Mouse (Mus musculus): ENCODE measurements around the gene Trim59.
"Not testable (repeated sequence)": the region's sequence is repeated elsewhere in the genome, so short reads cannot be mapped to it uniquely, and the experiment has no call there.

The Trim59 gene

DNA sequence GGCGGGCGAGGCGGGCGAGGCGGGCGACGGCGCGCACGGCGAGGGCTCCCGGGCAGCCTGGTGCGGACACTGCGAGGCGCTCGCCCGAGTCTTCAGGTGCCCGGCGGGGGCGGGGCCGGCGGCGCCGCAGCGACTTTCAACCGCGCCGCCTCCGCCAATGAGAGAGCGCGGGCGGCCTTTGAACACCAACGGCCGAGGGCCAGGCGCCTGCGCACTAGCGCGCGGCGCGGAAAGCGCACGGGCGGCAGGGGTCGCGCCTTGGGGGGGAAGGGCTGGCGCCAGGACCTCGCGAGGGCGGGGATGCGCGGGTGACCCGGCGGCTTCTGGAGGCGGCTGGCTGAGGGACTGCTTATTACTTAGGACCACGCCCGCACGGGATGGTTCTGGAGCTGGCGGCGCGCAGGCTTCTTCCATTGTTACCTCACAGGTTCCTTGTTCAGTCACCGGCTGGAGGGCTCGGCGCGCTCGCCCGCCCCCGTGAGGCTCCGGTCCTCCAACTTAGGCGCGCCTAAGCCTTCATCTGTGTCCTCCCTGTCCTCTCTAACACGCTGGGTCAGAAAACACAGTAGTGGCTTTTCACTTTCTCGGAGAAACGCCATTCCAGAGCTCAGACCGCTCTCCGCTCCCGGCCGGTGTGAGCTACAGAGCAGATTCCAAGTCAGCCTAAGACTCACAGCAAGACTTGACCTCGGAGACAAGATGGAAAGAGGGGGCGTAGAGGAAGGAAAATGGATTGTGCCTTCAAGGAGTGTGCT is at the start of gene Trim59:
TSS of gene Trim59 (minus strand) at position 111 of the 755 bp plus-strand sequence.
- DNase-seq (ENCODE audit: low spot score in 2 of 2): peak; percentile 81 to 88

DNA sequence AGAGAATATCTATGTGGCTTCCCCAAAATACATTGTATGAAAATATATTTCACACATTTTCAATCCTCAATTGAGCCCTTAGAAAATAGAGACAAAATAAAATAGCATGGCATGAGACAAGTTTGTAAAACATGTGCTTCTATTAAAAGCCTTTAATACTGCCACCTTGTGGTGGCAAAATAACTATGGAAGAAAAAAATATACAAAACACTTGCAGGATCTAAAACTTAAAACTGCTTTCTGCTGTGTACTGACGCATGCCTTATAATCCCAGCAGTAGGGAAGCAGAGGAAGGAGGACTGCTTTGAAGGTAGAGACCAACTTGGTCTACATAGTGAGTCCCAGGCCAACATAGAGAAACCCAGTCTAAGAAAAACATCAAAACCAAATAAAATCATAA is 19.4 kb upstream of the Trim59 start:
- no peak for DNase-seq (ENCODE audit: low spot score in 2 of 2)

GRCm38 (mm10) chr3:69062764-69063163 is 18.2 kb upstream of the Trim59 start:
- DNase-seq (ENCODE audit: low spot score in 2 of 2): no peak

GRCm38 (mm10) chr3:69060672-69061071 is 16.1 kb upstream of the Trim59 start:
- no peak for DNase-seq (ENCODE audit: low spot score in 2 of 2)

- no peak for DNase-seq (ENCODE audit: low spot score in 2 of 2)
Measured at GRCm38 (mm10) chr3:69055871-69056270, 11.3 kb upstream of the Trim59 start.

- DNase-seq (ENCODE audit: low spot score in 2 of 2): no peak
Measured at GRCm38 (mm10) chr3:69054760-69055432, 10.3 kb upstream of the Trim59 start.

- DNase-seq (ENCODE audit: low spot score in 2 of 2): no peak
Measured at GRCm38 (mm10) chr3:69051894-69052293, 7.3 kb upstream of the Trim59 start.

DNA sequence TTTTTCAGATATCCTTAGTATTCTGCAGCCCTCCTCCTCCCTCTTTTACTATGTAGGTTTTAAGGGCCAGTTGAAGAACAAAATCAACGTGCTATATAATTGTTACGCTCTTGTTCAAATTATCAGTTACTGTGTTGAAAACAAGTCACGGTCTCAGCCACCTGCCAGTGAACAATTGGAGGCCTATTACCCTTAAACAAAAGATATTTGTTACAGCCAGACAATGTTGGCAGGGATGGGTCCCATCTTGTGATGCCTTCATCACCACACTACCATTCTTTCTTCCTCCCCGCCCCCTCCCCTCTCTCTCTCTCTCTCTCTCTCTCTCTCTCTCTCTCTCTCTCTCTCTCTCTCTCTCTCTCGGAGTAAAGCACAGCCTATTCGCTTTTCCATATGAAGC is 4.5 kb upstream of the Trim59 start:
- DNase-seq (ENCODE audit: low spot score in 2 of 2): no peak

- no peak for DNase-seq (ENCODE audit: low spot score in 2 of 2)
Measured at GRCm38 (mm10) chr3:69047684-69048083, 3.1 kb upstream of the Trim59 start.

DNA sequence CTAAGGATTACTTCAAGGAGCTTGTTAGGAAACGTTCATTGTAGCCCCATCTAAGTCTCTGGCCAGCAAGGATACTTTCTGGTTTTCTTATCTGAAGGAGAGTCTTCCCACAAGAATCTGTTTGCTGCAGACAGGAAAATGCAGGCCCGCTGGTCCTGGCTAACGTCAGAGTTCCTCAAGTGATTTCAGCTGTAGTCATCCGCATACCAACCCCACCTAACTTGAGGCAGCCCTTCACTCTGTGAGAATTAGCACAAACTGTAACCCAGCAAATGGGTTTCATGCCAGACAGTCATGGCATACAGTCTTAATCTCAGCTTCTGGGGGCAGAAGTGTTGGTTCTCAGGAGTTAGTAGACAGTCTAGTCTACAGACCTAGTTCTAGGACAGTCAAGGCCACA is 2.0 kb upstream of the Trim59 start:
- no peak for DNase-seq (ENCODE audit: low spot score in 2 of 2)

GRCm38 (mm10) chr3:69045750-69046149 is 1.2 kb upstream of the Trim59 start:
- DNase-seq (ENCODE audit: low spot score in 2 of 2): no peak

GRCm38 (mm10) chr3:69045400-69045703 is 797 bp upstream of the Trim59 start:
- DNase-seq (ENCODE audit: low spot score in 2 of 2): no peak

GRCm38 (mm10) chr3:69044167-69044591 is 376 bp downstream of the Trim59 start:
- no peak for DNase-seq (ENCODE audit: low spot score in 2 of 2)

DNA sequence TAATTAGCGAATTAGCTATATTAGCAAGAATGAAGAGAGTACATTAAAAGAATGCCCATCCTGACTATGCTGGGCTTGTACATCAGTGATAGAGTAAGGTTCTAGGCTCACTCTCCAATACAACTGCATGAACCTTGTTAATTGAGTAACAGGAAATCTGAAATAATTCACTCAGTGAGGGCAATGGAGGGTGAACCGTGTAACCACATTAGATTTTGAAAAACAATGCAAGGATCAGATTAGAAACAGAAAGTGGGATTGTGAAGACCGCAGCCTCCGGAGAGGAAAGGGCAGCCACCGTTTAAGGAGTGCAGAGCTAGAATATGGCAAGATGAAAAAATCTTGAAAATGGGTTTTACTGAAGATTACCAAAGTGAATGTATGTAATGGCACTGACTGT is 3.3 kb downstream of the Trim59 start:
- DNase-seq (ENCODE audit: low spot score in 2 of 2): peak; percentile 17 to 46

DNA sequence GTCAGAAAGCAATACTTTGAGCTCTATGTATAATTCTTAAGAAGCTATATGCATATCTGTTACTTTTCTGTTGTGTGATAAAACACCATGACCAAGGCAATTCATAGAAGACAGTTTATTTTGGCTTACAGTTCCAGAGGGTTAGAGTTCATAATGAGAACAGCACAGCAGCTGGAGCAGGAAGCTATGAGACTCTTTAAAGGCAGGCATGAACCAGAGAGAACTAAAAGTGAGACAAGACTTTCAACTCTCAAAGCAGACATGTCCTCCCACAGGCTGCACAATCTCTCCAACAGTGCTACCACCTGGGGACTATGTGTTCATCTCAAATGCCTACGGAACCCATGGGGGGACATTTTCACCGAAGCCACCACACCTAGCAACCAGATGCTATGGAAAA is 4.5 kb downstream of the Trim59 start:
- no peak for DNase-seq (ENCODE audit: low spot score in 2 of 2)

GRCm38 (mm10) chr3:69026133-69026783 is 18.3 kb downstream of the Trim59 start:
- DNase-seq (ENCODE audit: low spot score in 2 of 2): no peak

DNA sequence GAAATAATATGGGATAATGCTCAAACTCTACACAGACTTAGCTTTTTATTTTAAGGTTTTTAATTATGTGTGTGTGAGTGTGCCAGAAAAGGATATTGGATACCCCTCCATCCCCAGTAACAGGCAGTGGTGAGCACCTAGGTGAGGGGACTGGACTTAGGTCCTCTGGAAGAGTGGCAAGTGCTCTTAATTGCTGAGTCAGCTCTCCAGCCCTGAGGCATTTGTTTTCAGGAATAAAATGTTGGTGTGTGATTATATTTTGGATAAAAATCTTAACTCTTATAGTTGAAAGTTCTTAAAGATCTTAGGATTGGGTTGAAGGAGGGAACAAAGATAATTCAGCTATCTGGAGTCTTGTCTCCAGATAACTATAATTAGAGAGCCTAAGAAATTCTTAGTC is 23.8 kb downstream of the Trim59 start:
- no peak for DNase-seq (ENCODE audit: low spot score in 2 of 2)

- peak in 1 of 2 experiments; percentile 11 for DNase-seq (ENCODE audit: low spot score in 2 of 2)
Measured at GRCm38 (mm10) chr3:69020285-69020684, 24.3 kb downstream of the Trim59 start.

DNA sequence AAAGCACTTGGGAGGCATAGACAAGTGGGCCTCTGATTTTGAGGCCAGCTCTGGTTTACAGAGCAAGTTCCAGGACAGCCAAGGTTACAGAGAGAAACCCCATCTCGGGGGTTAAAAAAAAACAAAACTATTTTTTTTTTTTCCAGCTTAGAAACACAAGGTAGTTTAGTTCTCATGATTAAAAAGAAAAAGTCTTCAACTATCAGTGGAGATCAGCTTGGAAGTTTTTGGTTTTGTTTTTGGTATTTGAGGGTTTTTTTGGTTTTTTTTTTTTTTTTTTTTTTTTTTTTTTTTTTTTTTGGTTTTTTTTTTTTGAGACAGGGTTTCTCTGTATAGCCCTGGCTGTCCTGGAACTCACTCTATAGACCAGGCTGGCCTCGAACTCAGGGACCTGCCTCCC is 25.9 kb downstream of the Trim59 start:
- not testable (repeated sequence) for DNase-seq (ENCODE audit: low spot score in 2 of 2)

DNA sequence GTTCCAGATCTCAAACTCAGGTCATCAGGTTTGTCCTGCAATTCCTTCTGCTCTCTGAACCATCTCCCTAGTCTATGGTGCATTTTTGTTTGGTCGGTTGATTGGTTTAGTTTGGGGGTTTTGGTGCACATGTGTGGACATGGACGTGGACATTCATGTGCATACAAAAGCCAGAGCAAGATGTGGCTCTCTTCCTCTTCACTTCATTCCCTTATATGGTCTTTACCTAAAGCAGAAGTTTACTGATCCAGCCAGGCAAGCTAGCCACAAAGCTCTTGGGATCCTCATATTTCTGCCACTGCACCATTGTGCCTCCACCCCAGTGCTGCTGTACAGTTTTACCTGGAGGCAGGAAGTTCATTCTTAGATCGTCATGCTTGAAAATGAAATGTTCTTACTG is 27.4 kb downstream of the Trim59 start:
- DNase-seq (ENCODE audit: low spot score in 2 of 2): peak in 1 of 2 experiments; percentile 44

- DNase-seq (ENCODE audit: low spot score in 2 of 2): no peak
Measured at GRCm38 (mm10) chr3:69008873-69009272, 35.7 kb downstream of the Trim59 start.

DNA sequence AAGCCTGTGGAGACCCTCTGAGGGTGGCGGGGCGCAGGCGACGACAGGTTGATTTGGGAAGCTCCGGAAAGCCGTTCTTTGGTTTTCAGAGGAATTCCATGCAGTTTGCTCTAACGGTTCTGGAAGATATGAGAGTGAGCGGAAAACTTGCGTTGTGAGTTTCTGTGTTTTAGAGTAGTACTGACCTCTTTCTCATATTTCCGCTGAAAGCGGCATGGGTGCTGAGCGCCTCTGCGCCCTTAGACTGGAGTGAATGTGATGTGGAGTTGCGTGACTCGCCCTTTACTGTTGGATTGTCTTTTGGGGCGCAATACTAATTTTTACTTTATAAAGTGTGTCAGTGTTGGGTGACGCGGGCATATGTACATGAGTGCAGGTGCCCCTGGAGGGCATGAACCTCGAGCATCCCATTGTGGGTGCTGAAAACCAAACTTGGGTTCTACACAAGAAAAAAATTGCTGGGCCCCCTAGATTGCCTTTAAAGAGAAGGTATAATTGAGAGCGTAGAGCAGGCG is 38.3 kb downstream of the Trim59 start:
- DNase-seq (ENCODE audit: low spot score in 2 of 2): peak; percentile 18 to 31
